Mouse (Mus musculus) olfactory bulb, adult 2 months (tissue): ENCODE measurements around the gene Wnt3.

ENCODE experiments used
- CTCF ChIP-seq: fragments of 200-500 bp; IDR thresholded peaks from 2 replicates; pipeline ENCODE4 v1.5.1; 2012; ENCODE audit warnings: low read depth, mild to moderate bottlenecking, low read length, moderate library complexity; ENCODE audit not compliant: insufficient read depth
- POLR2A ChIP-seq: fragments of 200-500 bp; IDR thresholded peaks from 2 replicates; pipeline ENCODE4 v1.6.1; 2012; ENCODE audit warnings: mild to moderate bottlenecking, low read depth, low read length, moderate library complexity; ENCODE audit not compliant: insufficient read depth

DNA sequence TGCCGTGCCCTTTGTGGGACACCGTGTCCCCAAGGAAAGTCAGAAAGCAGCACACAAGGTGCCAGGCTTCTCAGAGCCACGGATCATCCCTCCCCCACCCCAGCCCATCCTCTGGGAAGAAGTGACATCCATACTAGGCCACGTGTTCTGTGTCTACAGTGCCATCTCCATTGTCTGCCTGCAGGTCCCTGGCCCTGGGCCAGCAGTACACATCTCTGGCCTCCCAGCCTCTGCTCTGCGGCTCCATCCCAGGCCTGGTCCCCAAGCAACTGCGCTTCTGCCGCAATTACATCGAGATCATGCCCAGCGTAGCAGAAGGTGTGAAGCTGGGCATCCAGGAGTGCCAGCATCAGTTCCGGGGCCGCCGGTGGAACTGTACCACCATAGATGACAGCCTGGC, 34.0 kb downstream of the Wnt3 start:
- TF ChIP-seq CTCF (no peak), POLR2A (no peak)
